Mouse (Mus musculus) E14TG2a.4 (cell line): ENCODE data around the gene Cd2.

Experiments used
- CTCF ChIP-seq: conservative IDR thresholded peaks from 2 replicates; pipeline ENCODE4 v1.5.1; 2014; ENCODE audit warnings: low read length
- NANOG ChIP-seq: IDR thresholded peaks from 2 replicates; pipeline ENCODE4 v1.6.1; 2014; ENCODE audit warnings: borderline replicate concordance, low read length, mixed read lengths

GRCm38 (mm10) chr3:101245212-101245611 is 42.5 kb downstream of the Cd2 start:
- TF ChIP-seq CTCF = no peak
- no peak for TF ChIP-seq NANOG
